Mouse (Mus musculus): Measurements from ENCODE around the gene Slit3.

The Slit3 gene

DNA sequence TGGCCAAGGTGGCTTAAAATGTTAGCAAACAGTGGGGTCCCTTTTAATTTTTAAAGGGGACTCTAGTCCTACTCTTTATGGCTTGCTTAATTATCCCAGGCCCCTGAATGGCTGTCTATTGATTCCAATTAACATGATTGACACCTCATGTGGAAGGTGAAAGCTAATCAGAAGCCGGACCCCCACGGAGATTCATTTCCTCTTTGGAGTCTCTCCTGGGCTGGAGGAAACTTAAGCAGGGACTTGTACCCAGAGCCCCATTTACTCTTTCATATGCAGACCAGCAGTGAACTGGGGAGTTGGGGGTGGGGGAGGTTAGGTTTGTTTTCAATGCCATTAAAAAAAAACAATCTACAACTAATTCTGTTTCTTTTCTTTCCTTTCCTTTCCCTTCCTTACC lies 230.4 kb downstream of the Slit3 start:
- DNase-seq (ENCODE audit: low read depth), result no peak

GRCm38 (mm10) chr11:35355811-35356210 lies 234.8 kb downstream of the Slit3 start:
- no peak for DNase-seq (ENCODE audit: low read depth)

GRCm38 (mm10) chr11:35361071-35361470 lies 240.0 kb downstream of the Slit3 start:
- DNase-seq (ENCODE audit: low read depth), result no peak

DNA sequence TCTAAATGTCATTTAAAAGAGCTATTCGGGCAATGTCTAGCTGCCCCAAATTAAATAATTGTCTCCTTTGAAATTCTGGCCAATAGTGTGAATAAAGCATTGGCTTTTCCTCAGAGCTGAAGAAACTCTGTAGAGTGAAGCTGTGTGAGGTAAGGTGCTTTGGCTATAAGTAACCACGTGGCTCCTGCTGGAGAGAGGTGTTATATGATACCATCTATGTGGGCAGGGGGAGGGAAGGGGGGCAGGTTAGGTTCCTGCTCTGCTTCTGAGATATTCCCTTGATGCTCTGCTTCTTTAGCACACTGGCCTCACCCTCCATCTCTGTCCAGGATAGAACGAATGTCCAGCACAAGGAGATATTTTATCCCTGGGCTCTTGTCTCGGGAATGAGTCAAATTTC lies 242.0 kb downstream of the Slit3 start:
- DNase-seq (ENCODE audit: low read depth), result no peak

GRCm38 (mm10) chr11:35364469-35364868 lies 243.4 kb downstream of the Slit3 start:
- no peak for DNase-seq (ENCODE audit: low read depth)

GRCm38 (mm10) chr11:35365510-35365931 lies 244.5 kb downstream of the Slit3 start:
- DNase-seq (ENCODE audit: low read depth), result no peak

GRCm38 (mm10) chr11:35366611-35367010 lies 245.6 kb downstream of the Slit3 start:
- DNase-seq (ENCODE audit: low read depth), result no peak

DNA sequence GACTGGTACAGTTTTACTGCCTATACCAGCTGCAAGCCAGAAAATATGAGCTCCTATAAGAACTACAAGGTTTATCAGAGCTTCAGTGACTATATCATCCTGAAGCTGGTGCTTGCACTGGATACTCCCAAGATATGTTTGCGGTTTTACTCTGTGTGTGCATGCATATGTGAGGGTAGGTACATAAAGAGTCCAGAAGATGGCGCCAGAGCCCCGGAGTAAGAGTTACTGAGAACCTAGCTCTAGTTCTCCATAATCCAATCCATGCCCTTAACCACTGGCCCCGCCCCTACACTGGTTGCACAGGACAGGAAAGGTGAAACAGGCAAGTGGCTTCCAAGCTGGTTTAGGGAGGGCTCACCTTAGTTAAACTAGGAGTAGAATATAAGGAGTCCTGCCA lies 246.2 kb downstream of the Slit3 start:
- peak; percentile 4 for DNase-seq (ENCODE audit: low read depth)

- no peak for DNase-seq (ENCODE audit: low read depth)
Measured at GRCm38 (mm10) chr11:35369964-35370363, 248.9 kb downstream of the Slit3 start.

DNA sequence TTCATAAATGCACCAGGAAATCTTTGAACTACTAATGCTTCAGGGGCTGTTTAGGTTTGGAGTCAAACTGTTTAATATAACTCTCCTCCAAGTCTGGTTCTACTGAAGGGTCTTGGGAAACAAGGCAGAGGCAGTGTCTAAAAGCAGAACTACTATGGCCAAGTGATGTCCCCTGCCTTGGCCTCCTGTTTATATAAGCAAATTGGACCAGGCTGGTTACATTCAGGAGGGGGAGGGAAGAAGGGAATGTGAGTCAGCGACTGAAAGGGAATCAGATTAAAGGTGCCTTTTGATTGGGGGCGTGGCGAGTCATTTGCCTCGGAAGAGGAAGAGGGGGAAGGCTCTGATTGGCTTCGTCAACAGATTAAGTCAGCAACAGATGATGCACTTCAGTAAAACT lies 249.7 kb downstream of the Slit3 start:
- no peak for DNase-seq (ENCODE audit: low read depth)

DNA sequence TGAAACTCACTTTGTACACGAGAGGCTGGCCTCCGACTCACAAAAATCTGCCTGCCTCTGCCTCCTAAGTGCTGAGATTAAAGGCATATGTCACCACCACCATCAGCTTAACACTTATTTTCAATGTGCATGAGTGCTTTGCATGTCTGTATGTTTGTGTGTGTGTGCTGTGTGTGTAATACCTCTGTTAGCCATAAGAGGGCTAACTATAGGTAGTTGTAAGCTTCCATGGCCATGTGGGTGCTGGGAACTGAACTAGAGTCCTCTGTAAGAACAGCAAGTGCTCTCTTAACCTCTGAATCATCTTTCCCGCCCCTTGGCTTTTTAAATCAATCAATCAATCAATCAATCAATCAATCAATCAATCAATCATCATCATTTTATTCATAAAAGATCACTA lies 251.4 kb downstream of the Slit3 start:
- no peak for DNase-seq (ENCODE audit: low read depth)

DNA sequence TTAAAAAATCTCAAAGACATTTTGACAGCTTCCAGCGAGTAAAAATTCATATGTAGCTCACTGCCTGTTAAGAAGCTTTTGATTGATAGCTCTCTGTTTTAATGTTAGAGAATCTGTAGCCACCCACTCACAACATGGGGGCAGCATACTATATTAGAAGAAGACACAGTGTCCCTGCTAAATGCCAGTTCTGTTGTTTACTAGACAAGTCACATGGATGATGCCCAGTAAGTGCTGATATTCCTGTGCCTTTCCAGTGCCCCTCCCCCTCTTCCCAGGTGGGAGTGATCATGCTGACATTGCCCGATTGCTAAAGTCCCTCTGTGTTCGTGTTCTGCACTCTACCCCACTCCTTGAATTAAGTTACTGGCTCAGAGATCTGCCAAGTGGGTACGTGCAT lies 254.0 kb downstream of the Slit3 start:
- DNase-seq (ENCODE audit: low read depth), result no peak

- no peak for DNase-seq (ENCODE audit: low read depth)
Measured at GRCm38 (mm10) chr11:35378802-35379201, 257.8 kb downstream of the Slit3 start.

DNA sequence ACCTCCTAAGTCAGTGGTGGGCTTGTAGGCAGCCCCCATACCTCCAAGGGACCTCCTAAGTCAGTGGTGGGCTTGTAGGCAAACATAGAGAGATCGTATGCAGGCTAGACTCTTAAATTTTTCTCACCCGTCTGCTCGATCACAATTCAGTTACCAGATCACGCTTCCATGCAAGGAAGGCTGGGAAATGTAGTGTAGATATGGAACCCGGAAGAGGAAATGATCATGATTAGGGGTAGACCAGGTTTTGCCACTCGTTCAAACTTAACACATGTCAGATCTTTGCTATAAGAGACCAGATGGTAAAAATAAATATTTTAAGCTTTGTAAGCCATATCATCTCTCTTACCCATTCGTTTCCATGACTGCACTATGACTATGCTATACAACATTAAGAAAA lies 258.4 kb downstream of the Slit3 start:
- DNase-seq (ENCODE audit: low read depth), result no peak

GRCm38 (mm10) chr11:35380766-35381165 lies 259.7 kb downstream of the Slit3 start:
- DNase-seq (ENCODE audit: low read depth), result no peak

DNA sequence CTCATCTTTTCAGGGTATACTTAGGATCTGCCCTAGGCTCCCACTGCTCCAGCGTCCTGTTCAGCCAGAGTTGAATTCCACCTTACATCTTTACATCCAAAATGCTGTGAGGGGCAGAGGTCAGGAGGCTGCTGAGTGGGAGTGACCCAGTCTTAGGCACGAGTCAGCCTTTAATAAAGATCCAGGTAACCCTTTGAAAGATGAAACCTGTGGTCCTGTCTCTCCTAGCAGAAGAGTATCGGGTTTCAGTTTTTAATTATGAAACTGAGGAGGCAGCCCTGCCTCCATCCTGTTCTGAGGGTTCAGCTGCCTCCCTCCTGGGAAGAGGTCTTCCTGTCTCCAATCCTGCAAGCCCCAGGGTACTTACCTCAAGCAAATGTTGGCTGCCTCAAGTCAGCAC lies 264.4 kb downstream of the Slit3 start:
- DNase-seq (ENCODE audit: low read depth), result no peak

- DNase-seq (ENCODE audit: low read depth), result no peak
Measured at GRCm38 (mm10) chr11:35387826-35388225, 266.8 kb downstream of the Slit3 start.

GRCm38 (mm10) chr11:35388471-35388870 lies 267.4 kb downstream of the Slit3 start:
- DNase-seq (ENCODE audit: low read depth), result no peak

DNA sequence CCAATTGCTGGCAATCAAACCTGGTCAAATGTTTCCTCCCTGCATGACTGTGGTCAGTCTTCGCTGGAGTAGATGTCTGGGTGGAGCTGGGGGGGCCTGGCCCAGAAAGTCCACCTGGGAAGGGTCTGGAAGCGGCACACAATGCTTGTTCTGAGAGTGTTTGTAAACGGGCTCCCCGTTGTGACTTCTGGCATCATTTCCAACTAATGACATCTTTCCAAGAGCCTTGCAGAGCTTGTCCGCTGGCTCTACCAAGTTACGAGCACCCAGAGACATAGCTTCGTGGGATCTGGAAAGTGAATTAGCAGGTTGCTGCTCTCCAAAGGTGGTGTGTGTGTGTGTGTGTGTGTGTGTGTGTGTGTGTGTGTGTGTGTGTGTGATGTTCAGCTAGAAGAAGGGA lies 268.3 kb downstream of the Slit3 start:
- DNase-seq (ENCODE audit: low read depth), result no peak

DNA sequence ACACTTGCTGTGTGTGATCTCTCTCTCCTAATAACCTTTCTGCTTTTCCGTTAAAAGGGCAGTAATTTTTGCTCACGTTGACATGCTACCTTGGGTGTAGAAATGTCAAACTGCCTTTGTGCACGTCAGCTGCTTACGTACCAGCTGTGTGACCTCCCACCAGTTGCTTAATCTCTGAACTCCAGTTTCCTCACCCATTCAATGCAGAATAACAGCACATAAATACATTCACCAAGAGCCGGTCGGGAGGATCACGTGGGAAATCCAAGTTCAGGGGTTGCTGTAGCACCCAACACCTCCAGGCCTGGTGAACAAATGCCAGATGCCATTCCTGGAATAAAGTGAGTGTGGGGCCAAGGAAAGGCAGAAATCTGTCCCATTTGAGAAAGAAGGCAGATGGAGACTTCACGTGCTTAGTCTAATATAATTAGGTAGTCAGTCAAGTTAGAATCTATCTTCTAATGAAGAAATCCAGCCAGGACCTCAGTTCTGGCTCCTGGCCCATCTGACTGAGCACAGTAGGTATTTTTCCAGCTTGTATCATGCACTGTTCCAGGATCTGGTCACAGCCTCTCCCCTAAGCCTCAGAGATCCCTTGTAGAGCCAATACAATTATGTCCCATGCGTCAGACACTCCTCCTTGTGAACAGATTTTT lies 268.9 kb downstream of the Slit3 start:
- DNase-seq (ENCODE audit: low read depth), result no peak

- DNase-seq (ENCODE audit: low read depth), result no peak
Measured at GRCm38 (mm10) chr11:35393815-35394214, 272.8 kb downstream of the Slit3 start.

DNA sequence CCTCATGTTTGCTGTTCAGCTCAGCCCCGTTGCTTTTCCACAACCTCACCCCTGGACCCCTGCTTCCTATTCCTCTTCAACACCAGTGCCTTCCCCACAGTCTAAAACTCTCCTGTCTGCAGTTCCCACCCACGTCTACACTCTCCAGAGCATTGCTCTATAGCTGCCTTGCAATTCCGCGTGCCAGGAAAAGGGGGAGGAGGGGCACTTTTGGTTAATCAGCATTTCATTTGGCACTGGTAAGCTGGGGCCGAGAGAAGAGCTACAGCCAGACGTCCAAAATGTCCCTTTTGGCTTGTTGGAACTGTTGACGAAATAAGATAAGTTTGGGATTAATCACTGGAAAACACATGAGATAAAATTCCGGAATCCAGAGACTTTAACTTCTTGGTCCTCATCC lies 274.4 kb downstream of the Slit3 start:
- no peak for DNase-seq (ENCODE audit: low read depth)

DNA sequence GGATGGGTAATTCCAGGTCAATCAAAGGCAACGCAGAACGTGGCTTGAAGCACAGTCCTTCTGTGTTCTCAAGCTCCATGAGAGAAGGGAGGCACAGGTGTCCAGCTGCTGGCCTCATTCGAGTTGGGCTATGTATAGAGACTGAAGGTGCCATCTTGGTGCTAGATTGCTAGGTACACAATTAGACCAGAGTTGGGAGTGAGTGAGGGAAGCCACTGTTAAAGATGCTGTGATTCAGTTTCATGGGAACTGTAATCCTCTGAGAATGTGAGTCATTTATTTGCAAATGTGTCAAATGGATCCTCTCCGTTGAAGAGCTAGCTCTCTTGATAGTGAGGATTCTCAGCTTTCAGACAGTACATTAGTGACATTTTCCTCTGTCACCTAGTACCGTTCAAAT lies 277.3 kb downstream of the Slit3 start:
- DNase-seq (ENCODE audit: low read depth), result no peak

GRCm38 (mm10) chr11:35403516-35403915 lies 282.5 kb downstream of the Slit3 start:
- no peak for DNase-seq (ENCODE audit: low read depth)

GRCm38 (mm10) chr11:35406045-35406444 lies 285.0 kb downstream of the Slit3 start:
- no peak for DNase-seq (ENCODE audit: low read depth)
